Mouse (Mus musculus): ENCODE measurements around the gene Blm. TPM values are rescaled to one million over a fixed set of nuclear protein-coding genes. Genes with fewer than 3 reads are reported as not detected.

The Blm gene
- polyA plus RNA-seq, 1 experiment from 2014 or later: 54.8 TPM

- no peaks in the 10 kb centered on the region for H3K9me3 ChIP-seq (ENCODE audit: control insufficient read depth, low read length)
- no peak within 1 kb of the TSS for H3K4me2 ChIP-seq
- H3K4me3 ChIP-seq (ENCODE audit: low read depth, low read length): no peak within 1 kb of the TSS
- peaks cover 15% of the 10 kb centered on the region; the same call in 1 of the 2 replicates for H3K27me3 ChIP-seq (replicated peaks; ENCODE audit: control insufficient read depth, insufficient read depth, low read length)
- peaks cover 21% of the 10 kb centered on the region for H3K4me1 ChIP-seq (replicated peaks; ENCODE audit: control insufficient read depth, insufficient read depth, low read length)
- H3K27ac ChIP-seq (ENCODE audit: low read depth, low read length): no peak within 1 kb of the TSS
- H3K9ac ChIP-seq (ENCODE audit: low read depth, low read length): no peak within 1 kb of the TSS
- no peaks in the 10 kb centered on the region for H3K36me3 ChIP-seq (ENCODE audit: control insufficient read depth, insufficient read depth, low read length)
- 72% methylated on average over 9 of the region's 9 CpGs for WGBS
- ATAC-seq (replicated peaks; ENCODE audit: low FRiP score) (no peak), DNase-seq (ENCODE audit: low spot score) (no peak)
Observed at GRCm38 (mm10) chr7:80405188-80405695, 129.7 kb downstream of the Blm start, which contains the start of gene Furin. Furin (minus strand) TSS chr7:80405436.

Other genes starting within 250 kb of the Blm start
- 148 and 178 TPM in 2 replicates for gene Prc1, start 240.7 kb downstream of the Blm start, polyA plus RNA-seq (2014; fragmentation: Nextera tagmentation; extraction: Ambion mirVana)
- 10.7 and 11.4 TPM in 2 replicates for gene Rccd1, start 210.7 kb downstream of the Blm start, polyA plus RNA-seq (2014; fragmentation: Nextera tagmentation; extraction: Ambion mirVana)
- gene Unc45a, start 194.1 kb downstream of the Blm start, polyA plus RNA-seq (2014; fragmentation: Nextera tagmentation; extraction: Ambion mirVana): 23.7 and 24.0 TPM in 2 replicates
- 9.7 and 10.5 TPM in 2 replicates for gene Hddc3, start 192.0 kb downstream of the Blm start, polyA plus RNA-seq (2014; fragmentation: Nextera tagmentation; extraction: Ambion mirVana)
- gene Man2a2, start 163.7 kb downstream of the Blm start, polyA plus RNA-seq (2014; fragmentation: Nextera tagmentation; extraction: Ambion mirVana): 9.4 and 12.4 TPM in 2 replicates
- gene Fes, start 147.2 kb downstream of the Blm start, polyA plus RNA-seq (2014; fragmentation: Nextera tagmentation; extraction: Ambion mirVana): 15.2 and 16.4 TPM in 2 replicates
- gene Furin, start 129.7 kb downstream of the Blm start, polyA plus RNA-seq (2014; fragmentation: Nextera tagmentation; extraction: Ambion mirVana): 8.3 and 10.4 TPM in 2 replicates
- 13.1 and 16.6 TPM in 2 replicates for gene Crtc3, start 153.8 kb upstream of the Blm start, polyA plus RNA-seq (2014; fragmentation: Nextera tagmentation; extraction: Ambion mirVana)

Measured in liver, embryonic 11.5 days (tissue).